Mouse (Mus musculus): ENCODE measurements around the gene Fam20b. TPM values are rescaled to one million over a fixed set of nuclear protein-coding genes. Genes with fewer than 3 reads are reported as not detected.
A peak's percentile ranks its signal among the peaks of the same experiment; 100 is the strongest.

The Fam20b gene
- polyA plus RNA-seq (2015; fragmentation: Nextera tagmentation; extraction: Ambion mirVana) = 45.5 and 48.0 TPM in 2 replicates

GRCm38 (mm10) chr1:156718950-156719805, at the start of gene Fam20b:
Fam20b (minus strand) TSS chr1:156719086.
- Histone ChIP-seq H3K4me3 (replicated peaks) (peak within 1 kb of the TSS; percentile 77), H3K27me3 (replicated peaks) (no peaks in the 10 kb centered on the region), H3K27ac (peak within 1 kb of the TSS; percentile 91), H3K36me3 (no peaks in the 10 kb centered on the region), H3K9me3 (no peaks in the 10 kb centered on the region), H3K4me2 (replicated peaks) (peak within 1 kb of the TSS; percentile 66), H3K9ac (peak within 1 kb of the TSS; percentile 80), H3K4me1 (replicated peaks) (peaks cover 8% of the 10 kb centered on the region; the same call in 1 of the 2 replicates)
- ATAC-seq = peak; percentile 96
- WGBS = 2% methylated on average over 29 of the region's 47 CpGs

- Histone ChIP-seq H3K4me3 (replicated peaks) (no peak overlapping the region), H3K36me3 (no peaks in the 10 kb centered on the region), H3K9ac (no peak overlapping the region), H3K27ac (no peak overlapping the region), H3K9me3 (peaks cover 7% of the 10 kb centered on the region; the same call in 1 of the 2 replicates), H3K4me2 (replicated peaks) (no peak overlapping the region), H3K27me3 (replicated peaks) (no peaks in the 10 kb centered on the region), H3K4me1 (replicated peaks) (0 out of 2 replicates have a peak, but pooled peaks cover 6% of the 10 kb centered on the region)
- 72% methylated on average over 3 of the region's 3 CpGs for WGBS
- ATAC-seq = no peak
These were observed 46.4 kb upstream of the Fam20b start for GRCm38 (mm10) chr1:156765311-156765710.

GRCm38 (mm10) chr1:156764584-156764983, 45.7 kb upstream of the Fam20b start:
- ATAC-seq = no peak
- 77% methylated on average over 6 of the region's 6 CpGs for WGBS
- H3K27ac ChIP-seq = no peak overlapping the region
- no peak overlapping the region for H3K9ac ChIP-seq
- no peaks in the 10 kb centered on the region for H3K36me3 ChIP-seq
- no peak overlapping the region for H3K4me2 ChIP-seq (replicated peaks)
- 0 out of 2 replicates have a peak, but pooled peaks cover 6% of the 10 kb centered on the region for H3K4me1 ChIP-seq (replicated peaks)
- H3K9me3 ChIP-seq = peaks cover 7% of the 10 kb centered on the region; the same call in 1 of the 2 replicates
- H3K4me3 ChIP-seq (replicated peaks) = no peak overlapping the region
- H3K27me3 ChIP-seq (replicated peaks) = no peaks in the 10 kb centered on the region

- 0 out of 2 replicates have a peak, but pooled peaks cover 6% of the 10 kb centered on the region for H3K4me1 ChIP-seq (replicated peaks)
- H3K27ac ChIP-seq = no peak overlapping the region
- H3K36me3 ChIP-seq = no peaks in the 10 kb centered on the region
- WGBS = 91% methylated on average over 6 of the region's 6 CpGs
- no peaks in the 10 kb centered on the region for H3K27me3 ChIP-seq (replicated peaks)
- H3K9me3 ChIP-seq = peaks cover 7% of the 10 kb centered on the region; the same call in 1 of the 2 replicates
- no peak for ATAC-seq
- H3K9ac ChIP-seq = no peak overlapping the region
- no peak overlapping the region for H3K4me2 ChIP-seq (replicated peaks)
- H3K4me3 ChIP-seq (replicated peaks) = no peak overlapping the region
These were observed 44.4 kb upstream of the Fam20b start for GRCm38 (mm10) chr1:156763280-156763679.

- no peak overlapping the region for H3K27ac ChIP-seq
These were observed 42.5 kb upstream of the Fam20b start for GRCm38 (mm10) chr1:156761430-156761801.

GRCm38 (mm10) chr1:156760549-156761429, 41.9 kb upstream of the Fam20b start:
- no peak overlapping the region for H3K27ac ChIP-seq
- no peaks in the 10 kb centered on the region for H3K27me3 ChIP-seq (replicated peaks)
- no peak overlapping the region for H3K9ac ChIP-seq
- ATAC-seq = no peak
- 72% methylated on average over 13 of the region's 13 CpGs for WGBS
- no peak overlapping the region for H3K4me3 ChIP-seq (replicated peaks)
- H3K4me2 ChIP-seq (replicated peaks) = no peak overlapping the region
- no peaks in the 10 kb centered on the region for H3K36me3 ChIP-seq
- 0 out of 2 replicates have a peak, but pooled peaks cover 3% of the 10 kb centered on the region for H3K9me3 ChIP-seq
- H3K4me1 ChIP-seq (replicated peaks) = 0 out of 2 replicates have a peak, but pooled peaks cover 6% of the 10 kb centered on the region

More at GRCm38 (mm10) chr1:156761430-156761801, 42.5 kb upstream of the Fam20b start:
- Histone ChIP-seq H3K27me3 (replicated peaks) (no peaks in the 10 kb centered on the region), H3K9ac (no peak overlapping the region), H3K4me1 (replicated peaks) (0 out of 2 replicates have a peak, but pooled peaks cover 6% of the 10 kb centered on the region), H3K4me3 (replicated peaks) (no peak overlapping the region), H3K9me3 (peaks cover 4% of the 10 kb centered on the region; the same call in 1 of the 2 replicates), H3K4me2 (replicated peaks) (no peak overlapping the region), H3K36me3 (no peaks in the 10 kb centered on the region)
- no peak for ATAC-seq
- 75% methylated on average over 10 of the region's 10 CpGs for WGBS

GRCm38 (mm10) chr1:156758326-156758725, 39.4 kb upstream of the Fam20b start:
- Histone ChIP-seq H3K4me1 (replicated peaks) (peaks cover 18% of the 10 kb centered on the region), H3K4me2 (replicated peaks) (no peak overlapping the region), H3K9me3 (no peaks in the 10 kb centered on the region), H3K27ac (no peak overlapping the region), H3K4me3 (replicated peaks) (no peak overlapping the region), H3K36me3 (no peaks in the 10 kb centered on the region), H3K9ac (no peak overlapping the region), H3K27me3 (replicated peaks) (no peaks in the 10 kb centered on the region)
- WGBS = 47% methylated on average over 4 of the region's 4 CpGs
- ATAC-seq = peak; percentile 34; the same call in 1 of the 2 replicates

- 49% methylated on average over 15 of the region's 15 CpGs for WGBS
These were observed 35.9 kb upstream of the Fam20b start for GRCm38 (mm10) chr1:156754608-156755413.

GRCm38 (mm10) chr1:156752990-156753389, 34.1 kb upstream of the Fam20b start:
- no peak overlapping the region for H3K9ac ChIP-seq
- H3K9me3 ChIP-seq = no peaks in the 10 kb centered on the region
- ATAC-seq = no peak
- WGBS = 82% methylated on average over 7 of the region's 7 CpGs
- no peaks in the 10 kb centered on the region for H3K27me3 ChIP-seq (replicated peaks)
- H3K4me2 ChIP-seq (replicated peaks) = 0 out of 2 replicates have a peak overlapping the region, but pooled peaks have one; percentile 58
- H3K4me3 ChIP-seq (replicated peaks) = no peak overlapping the region
- H3K27ac ChIP-seq = no peak overlapping the region
- H3K36me3 ChIP-seq = no peaks in the 10 kb centered on the region
- peaks cover 25% of the 10 kb centered on the region for H3K4me1 ChIP-seq (replicated peaks)

More at GRCm38 (mm10) chr1:156754608-156755413, 35.9 kb upstream of the Fam20b start:
- H3K4me3 ChIP-seq (replicated peaks) = no peak overlapping the region
- peaks cover 25% of the 10 kb centered on the region for H3K4me1 ChIP-seq (replicated peaks)
- H3K4me2 ChIP-seq (replicated peaks) = no peak overlapping the region
- H3K9me3 ChIP-seq = no peaks in the 10 kb centered on the region
- H3K36me3 ChIP-seq = no peaks in the 10 kb centered on the region
- no peak for ATAC-seq
- no peaks in the 10 kb centered on the region for H3K27me3 ChIP-seq (replicated peaks)
- H3K9ac ChIP-seq = no peak overlapping the region
- peak overlapping the region; percentile 32; the same call in 1 of the 2 replicates for H3K27ac ChIP-seq

GRCm38 (mm10) chr1:156752020-156752724, 33.3 kb upstream of the Fam20b start:
- Histone ChIP-seq H3K4me2 (replicated peaks) (peak overlapping the region; percentile 58), H3K36me3 (no peaks in the 10 kb centered on the region), H3K27me3 (replicated peaks) (no peaks in the 10 kb centered on the region), H3K4me1 (replicated peaks) (peaks cover 25% of the 10 kb centered on the region), H3K27ac (no peak overlapping the region), H3K9me3 (no peaks in the 10 kb centered on the region), H3K4me3 (replicated peaks) (peak overlapping the region; percentile 18; the same call in 1 of the 2 replicates), H3K9ac (peak overlapping the region; percentile 37)
- WGBS = 12% methylated on average over 21 of the region's 21 CpGs
- ATAC-seq = peak; percentile 77

- H3K4me1 ChIP-seq (replicated peaks) = peaks cover 24% of the 10 kb centered on the region
- no peak overlapping the region for H3K4me3 ChIP-seq (replicated peaks)
- no peaks in the 10 kb centered on the region for H3K27me3 ChIP-seq (replicated peaks)
- H3K9me3 ChIP-seq = no peaks in the 10 kb centered on the region
- no peak overlapping the region for H3K9ac ChIP-seq
- no peak for ATAC-seq
- no peaks in the 10 kb centered on the region for H3K36me3 ChIP-seq
- no peak overlapping the region for H3K4me2 ChIP-seq (replicated peaks)
- H3K27ac ChIP-seq = no peak overlapping the region
- WGBS = 23% methylated on average over 4 of the region's 4 CpGs
These were observed 31.4 kb upstream of the Fam20b start for GRCm38 (mm10) chr1:156750261-156750660.

Measured in intestine, embryonic 15.5 days (tissue).